Mouse (Mus musculus) left cerebral cortex, postnatal 10 days (tissue): ENCODE results near the gene Gm10320. TPM values are rescaled to one million over a fixed set of nuclear protein-coding genes. Genes with fewer than 3 reads are reported as not detected.

Experiments used
- total RNA-seq, 2 experiments: library from RNA; stranded (reverse); gene quantifications; 2 replicates each; pipeline ENCODE4 v1.2.3; 2021

Gene Gm10320
- total RNA-seq, 2 experiments from 2014 or later = not detected

Other genes with a start within 250 kb of the Gm10320 start
- 10 to 100 TPM; 20.9 to 21.5 TPM for gene Utp15, start 229.0 kb downstream of the Gm10320 start, total RNA-seq
- gene Ankra2, start 228.9 kb downstream of the Gm10320 start, total RNA-seq = 10 to 100 TPM; 62.1 to 62.4 TPM
- not detected for gene Gm21976, start 212.1 kb downstream of the Gm10320 start, total RNA-seq
- gene Btf3, start 175.0 kb downstream of the Gm10320 start, total RNA-seq = 100 to 1,000 TPM; 219 to 230 TPM
- 1 to 10 TPM; 1.1 to 1.6 TPM for gene Foxd1, start 137.8 kb downstream of the Gm10320 start, total RNA-seq
- gene Tmem174, start 145.4 kb upstream of the Gm10320 start, total RNA-seq = not detected
- under 1 TPM in 1 of 2 experiments, not detected in 1; 0.39 TPM for gene Tmem171, start 202.8 kb upstream of the Gm10320 start, total RNA-seq